Mouse (Mus musculus): ENCODE results near the gene A530084C06Rik.
A peak's percentile ranks its signal among the peaks of the same experiment; 100 is the strongest.

A530084C06Rik gene

GRCm38 (mm10) chr13:31558521-31559418 is at the start of gene A530084C06Rik:
A530084C06Rik (minus strand) TSS chr13:31559333.
- no peak for DNase-seq (ENCODE audit: low spot score)

- DNase-seq (ENCODE audit: low spot score) = no peak
Observed at GRCm38 (mm10) chr13:31603964-31604363, 44.8 kb upstream of the A530084C06Rik start.

- DNase-seq (ENCODE audit: low spot score) = peak; percentile 91
Observed at GRCm38 (mm10) chr13:31599576-31599975, 40.4 kb upstream of the A530084C06Rik start.

- DNase-seq (ENCODE audit: low spot score) = peak; percentile 70
Observed at GRCm38 (mm10) chr13:31587341-31587740, 28.2 kb upstream of the A530084C06Rik start.

GRCm38 (mm10) chr13:31579866-31580265 is 20.7 kb upstream of the A530084C06Rik start:
- DNase-seq (ENCODE audit: low spot score) = no peak

- DNase-seq (ENCODE audit: low spot score) = peak; percentile 53
Observed at GRCm38 (mm10) chr13:31578389-31578788, 19.3 kb upstream of the A530084C06Rik start.

- peak; percentile 47 for DNase-seq (ENCODE audit: low spot score)
Observed at GRCm38 (mm10) chr13:31577576-31577975, 18.4 kb upstream of the A530084C06Rik start.

GRCm38 (mm10) chr13:31576696-31577095 is 17.6 kb upstream of the A530084C06Rik start:
- no peak for DNase-seq (ENCODE audit: low spot score)

- no peak for DNase-seq (ENCODE audit: low spot score)
Observed at GRCm38 (mm10) chr13:31574627-31575026, 15.5 kb upstream of the A530084C06Rik start.

GRCm38 (mm10) chr13:31572806-31573508 is 13.8 kb upstream of the A530084C06Rik start:
- DNase-seq (ENCODE audit: low spot score) = no peak

GRCm38 (mm10) chr13:31567617-31568294 is 8.6 kb upstream of the A530084C06Rik start:
- DNase-seq (ENCODE audit: low spot score) = no peak

- no peak for DNase-seq (ENCODE audit: low spot score)
Observed at GRCm38 (mm10) chr13:31567099-31567498, 8.0 kb upstream of the A530084C06Rik start.

- DNase-seq (ENCODE audit: low spot score) = peak; percentile 74
Observed at GRCm38 (mm10) chr13:31564394-31564793, 5.3 kb upstream of the A530084C06Rik start.

- no peak for DNase-seq (ENCODE audit: low spot score)
Observed at GRCm38 (mm10) chr13:31559419-31560144, 449 bp upstream of the A530084C06Rik start.

- DNase-seq (ENCODE audit: low spot score) = no peak
Observed at GRCm38 (mm10) chr13:31557768-31558520, 1.2 kb downstream of the A530084C06Rik start.

- DNase-seq (ENCODE audit: low spot score) = no peak
Observed at GRCm38 (mm10) chr13:31556964-31557767, 2.0 kb downstream of the A530084C06Rik start.

- no peak for DNase-seq (ENCODE audit: low spot score)
Observed at GRCm38 (mm10) chr13:31555834-31556233, 3.3 kb downstream of the A530084C06Rik start, which contains the start of gene Foxq1. Foxq1 (plus strand) TSS chr13:31556134.

GRCm38 (mm10) chr13:31547610-31548009 is 11.5 kb downstream of the A530084C06Rik start:
- DNase-seq (ENCODE audit: low spot score) = peak; percentile 38

- DNase-seq (ENCODE audit: low spot score) = no peak
Observed at GRCm38 (mm10) chr13:31547204-31547603, 11.9 kb downstream of the A530084C06Rik start.

GRCm38 (mm10) chr13:31546784-31547183 is 12.3 kb downstream of the A530084C06Rik start:
- no peak for DNase-seq (ENCODE audit: low spot score)

Data from adipocyte (in vitro differentiated cells).